In genomic region chr19:5463791-5464562, GRCm38 (mm10) we compare ENCODE assay signal across 9 mouse cellular contexts. TPM values are rescaled to one million over a fixed set of nuclear protein-coding genes. Genes with fewer than 3 reads are reported as not detected.
A peak's percentile ranks its signal among the peaks of the same experiment; 100 is the strongest.
DNase-seq lines count a peak whose midpoint lies in the region; ATAC-seq and TF ChIP-seq lines count a peak whose summit lies in the region.
"Had no signal": no experiment of that assay in that cellular context is flagged by ENCODE, and none has a peak within 500 bp of the region (broad histone marks: within the 10 kb centered on the region; RNA-seq: fewer than 3 reads in every experiment).

No protein-coding gene starts in this region.

- DNase-seq in CD4-positive, CD25-positive, alpha-beta regulatory T cell, adult 2 months (ENCODE audit: low read depth, low spot score) = peak; percentile 76
- DNase-seq in G1E (ENCODE audit: low spot score) = no peak
- DNase-seq in embryo, embryonic 10.5 days (ENCODE audit: low spot score) = peak; percentile 87
- peak; percentile 81 for DNase-seq in heart, postnatal 0 days (ENCODE audit: low spot score)
- peak; percentile 67 for DNase-seq in kidney, postnatal 14 days
- DNase-seq in thymus, postnatal 25 days = peak; percentile 77

- peak; percentile 89 for TF ChIP-seq CTCF in G1E (IDR thresholded peaks at IDR 0.05; ENCODE audit: low read depth, low read length)
- peak; percentile 95 for TF ChIP-seq CTCF in heart, postnatal 0 days (IDR thresholded peaks at IDR 0.05; ENCODE audit: low read depth)

- no peak for ATAC-seq in CD4-positive, CD25-positive, alpha-beta regulatory T cell, adult 4 months
- ATAC-seq in G1E (ENCODE audit: extremely low read depth, insufficient number of reproducible peaks, low FRiP score, poor library complexity, severe bottlenecking) = no peak
- ATAC-seq in heart, postnatal 0 days (ENCODE audit: insufficient read depth, low read depth) = peak; percentile 67
- ATAC-seq in midbrain, embryonic 13.5 days = peak; percentile 72

- H3K4me2 ChIP-seq in heart, postnatal 0 days (ENCODE audit: low read depth, low read length) = peak overlapping the region; percentile 49
- peak overlapping the region; percentile 55 for H3K4me2 ChIP-seq in midbrain, embryonic 13.5 days (replicated peaks)

- H3K4me1 ChIP-seq in G1E (ENCODE audit: insufficient read depth, low read depth, low read length) = peaks cover 50% of the 10 kb centered on the region
- H3K4me1 ChIP-seq in heart, postnatal 0 days (ENCODE audit: control insufficient read depth, insufficient read depth) = peaks cover 6% of the 10 kb centered on the region
- peaks cover 38% of the 10 kb centered on the region for H3K4me1 ChIP-seq in midbrain, embryonic 13.5 days (replicated peaks)

- no peak overlapping the region for H3K9ac ChIP-seq in heart, postnatal 0 days (replicated peaks; ENCODE audit: low read depth, low read length)
- peak overlapping the region; percentile 66 for H3K9ac ChIP-seq in midbrain, embryonic 13.5 days (replicated peaks)

- WGBS in heart, postnatal 0 days = 19% methylated on average over 15 of the region's 15 CpGs
- 40% methylated on average over 15 of the region's 15 CpGs for WGBS in midbrain, embryonic 13.5 days

- H3K36me3 ChIP-seq in G1E (replicated peaks) = peaks cover 72% of the 10 kb centered on the region
- peaks cover 51% of the 10 kb centered on the region for H3K36me3 ChIP-seq in heart, postnatal 0 days (replicated peaks; ENCODE audit: control insufficient read depth, insufficient read depth, low read length)
- peaks cover 52% of the 10 kb centered on the region for H3K36me3 ChIP-seq in midbrain, embryonic 13.5 days

- H3K27me3 ChIP-seq in G1E (ENCODE audit: insufficient read depth, low read length) = no peaks in the 10 kb centered on the region
- H3K27me3 ChIP-seq in heart, postnatal 0 days (ENCODE audit: control insufficient read depth, insufficient read depth, low read length) = no peaks in the 10 kb centered on the region
- peaks cover 6% of the 10 kb centered on the region for H3K27me3 ChIP-seq in midbrain, embryonic 13.5 days

- no peaks in the 10 kb centered on the region for H3K9me3 ChIP-seq in G1E (replicated peaks)
- no peaks in the 10 kb centered on the region for H3K9me3 ChIP-seq in heart, postnatal 0 days (replicated peaks; ENCODE audit: control insufficient read depth, low read length)
- no peaks in the 10 kb centered on the region for H3K9me3 ChIP-seq in midbrain, embryonic 13.5 days

- TF ChIP-seq EP300 in heart, postnatal 0 days (IDR thresholded peaks at IDR 0.05; ENCODE audit: low read depth) = no peak

- peak overlapping the region; percentile 90 for H3K27ac ChIP-seq in heart, postnatal 0 days (ENCODE audit: low read depth)
- peak overlapping the region; percentile 76 for H3K27ac ChIP-seq in midbrain, embryonic 13.5 days

- H3K4me3 ChIP-seq in G1E (ENCODE audit: low read depth, low read length) = no peak overlapping the region
- peak overlapping the region; percentile 31 for H3K4me3 ChIP-seq in heart, postnatal 0 days (ENCODE audit: low read depth, low read length)
- peak overlapping the region; percentile 35 for H3K4me3 ChIP-seq in midbrain, embryonic 13.5 days (replicated peaks)

RNA-seq across cellular contexts. Expression of gene Fibp, which starts 3.6 kb away (rescaled TPM):
- polyA plus RNA-seq in CD4-positive, CD25-positive, alpha-beta regulatory T cell, adult 4 months (2017; shearing (Covaris generic)) = 100 to 1,000 TPM in 1 of 2 experiments, 10 to 100 TPM in 1; 86.2 to 159 TPM
- 50.8 and 53.9 TPM in 2 replicates for total RNA-seq in G1E (2014; fragmentation: Nextera tagmentation)
- total RNA-seq in G1E (2017) = 71.8 and 104 TPM in 2 replicates
- polyA plus RNA-seq in G1E (2012) = 42.8 and 162 TPM in 2 replicates
- 81.6 and 86.4 TPM in 2 replicates for total RNA-seq in heart, postnatal 0 days (2014; rRNA removed; ENCODE audit: low replicate concordance)
- polyA plus RNA-seq in heart, postnatal 0 days (2015; fragmentation: Nextera tagmentation; extraction: Ambion mirVana) = 142 and 146 TPM in 2 replicates
- 183 and 192 TPM in 2 replicates for polyA plus RNA-seq in midbrain, embryonic 13.5 days (2015; fragmentation: Nextera tagmentation; extraction: Ambion mirVana)

RNA-seq across cellular contexts. Expression of gene Ctsw, which starts 4.3 kb away (rescaled TPM):
- 100 to 1,000 TPM; 136 to 191 TPM for polyA plus RNA-seq in CD4-positive, CD25-positive, alpha-beta regulatory T cell, adult 4 months (2017; shearing (Covaris generic))
- total RNA-seq in G1E (2014; fragmentation: Nextera tagmentation) = not detected in 2 replicates
- not detected in 2 replicates for total RNA-seq in G1E (2017)
- polyA plus RNA-seq in G1E (2012) = not detected in 2 replicates
- not detected in 2 replicates for total RNA-seq in heart, postnatal 0 days (2014; rRNA removed; ENCODE audit: low replicate concordance)
- polyA plus RNA-seq in heart, postnatal 0 days (2015; fragmentation: Nextera tagmentation; extraction: Ambion mirVana) = 0.42 and 0.73 TPM in 2 replicates
- 5.2 and 5.7 TPM in 2 replicates for polyA plus RNA-seq in midbrain, embryonic 13.5 days (2015; fragmentation: Nextera tagmentation; extraction: Ambion mirVana)

RNA-seq across cellular contexts. Expression of gene Ccdc85b, which starts 6.3 kb away (rescaled TPM):
- under 1 TPM; 0.48 to 0.83 TPM for polyA plus RNA-seq in CD4-positive, CD25-positive, alpha-beta regulatory T cell, adult 4 months (2017; shearing (Covaris generic))
- total RNA-seq in G1E (2014; fragmentation: Nextera tagmentation) = 1.9 and 3.3 TPM in 2 replicates
- total RNA-seq in G1E (2017) = 3.0 and 4.1 TPM in 2 replicates
- polyA plus RNA-seq in G1E (2012) = 13.1 and 16.9 TPM in 2 replicates
- 9.2 and 11.3 TPM in 2 replicates for total RNA-seq in heart, postnatal 0 days (2014; rRNA removed; ENCODE audit: low replicate concordance)
- polyA plus RNA-seq in heart, postnatal 0 days (2015; fragmentation: Nextera tagmentation; extraction: Ambion mirVana) = 10.2 and 10.6 TPM in 2 replicates
- polyA plus RNA-seq in midbrain, embryonic 13.5 days (2015; fragmentation: Nextera tagmentation; extraction: Ambion mirVana) = 6.9 and 9.7 TPM in 2 replicates

RNA-seq across cellular contexts. Expression of gene Efemp2, which starts 9.8 kb away (rescaled TPM):
- 1 to 10 TPM; 1.5 to 4.6 TPM for polyA plus RNA-seq in CD4-positive, CD25-positive, alpha-beta regulatory T cell, adult 4 months (2017; shearing (Covaris generic))
- 4.1 and 6.7 TPM in 2 replicates for total RNA-seq in G1E (2014; fragmentation: Nextera tagmentation)
- total RNA-seq in G1E (2017) = 4.6 and 6.6 TPM in 2 replicates
- 3.0 and 3.1 TPM in 2 replicates for polyA plus RNA-seq in G1E (2012)
- 46.8 and 52.7 TPM in 2 replicates for total RNA-seq in heart, postnatal 0 days (2014; rRNA removed; ENCODE audit: low replicate concordance)
- polyA plus RNA-seq in heart, postnatal 0 days (2015; fragmentation: Nextera tagmentation; extraction: Ambion mirVana) = 32.2 and 34.1 TPM in 2 replicates
- polyA plus RNA-seq in midbrain, embryonic 13.5 days (2015; fragmentation: Nextera tagmentation; extraction: Ambion mirVana) = 31.8 and 33.4 TPM in 2 replicates

RNA-seq across cellular contexts. Expression of gene Fosl1, which starts 16.6 kb away (rescaled TPM):
- not detected for polyA plus RNA-seq in CD4-positive, CD25-positive, alpha-beta regulatory T cell, adult 4 months (2017; shearing (Covaris generic))
- total RNA-seq in G1E (2014; fragmentation: Nextera tagmentation) (0.90 and 3.0 TPM in 2 replicates), G1E (2017) (1.9 and 2.3 TPM in 2 replicates)
- 3.4 and 3.6 TPM in 2 replicates for polyA plus RNA-seq in G1E (2012)
- total RNA-seq in heart, postnatal 0 days (2014; rRNA removed; ENCODE audit: low replicate concordance) = not detected in 2 replicates
- 0.12 TPM in 1 of 2 replicates, not detected in the other for polyA plus RNA-seq in heart, postnatal 0 days (2015; fragmentation: Nextera tagmentation; extraction: Ambion mirVana)
- polyA plus RNA-seq in midbrain, embryonic 13.5 days (2015; fragmentation: Nextera tagmentation; extraction: Ambion mirVana) = not detected in 2 replicates
- total RNA-seq: left cerebral cortex, postnatal 25 days had no signal

Comparison
In these comparisons a context has a peak if more than half of its experiments do, and no peak if none do; other contexts are left out.
1. ATAC-seq: peak in heart, postnatal 0 days (single experiment) and midbrain, embryonic 13.5 days (single experiment); none in CD4-positive, CD25-positive, alpha-beta regulatory T cell, adult 4 months (single experiment) and G1E (single experiment).
2. RNA of gene Ctsw, which starts 4.3 kb away (polyA plus RNA-seq): 136 to 191 TPM in CD4-positive, CD25-positive, alpha-beta regulatory T cell, adult 4 months; 5.2 to 5.7 TPM in midbrain, embryonic 13.5 days, 0.42 to 0.73 TPM in heart, postnatal 0 days and not detected in G1E; every median in the first group is over 10 times any median in the second.